In genomic region chr9:51892921-51893320, GRCm38 (mm10) we compare ENCODE assay signal across 23 mouse cellular contexts.
DNase-seq lines count a peak whose midpoint lies in the region; ATAC-seq and TF ChIP-seq lines count a peak whose summit lies in the region.
"Had no signal": no experiment of that assay in that cellular context is flagged by ENCODE, and none has a peak within 500 bp of the region (broad histone marks: within the 10 kb centered on the region; RNA-seq: fewer than 3 reads in every experiment).

No protein-coding gene starts in this region.

- WGBS in liver, adult 2 months = 77% methylated on average over 1 of the region's 1 CpGs
- 82% methylated on average over 1 of the region's 1 CpGs for WGBS in liver, embryonic 12.5 days (ENCODE audit: insufficient replicate concordance)
- 96% methylated on average over 1 of the region's 1 CpGs for WGBS in stomach, postnatal 0 days

- no peak for ATAC-seq in liver, embryonic 12.5 days
- ATAC-seq in inflammation-experienced regulatory T-cells, adult 6 months = no peak
- no peak for ATAC-seq in stomach, postnatal 0 days (ENCODE audit: low FRiP score, low TSS enrichment)
- ATAC-seq: activated CD4-positive, CD25-positive, alpha-beta regulatory T cell, adult 4 months; CD4-positive, CD25-positive, alpha-beta regulatory T cell, adult 4 months; Patski had no signal

- H3K9me3 ChIP-seq in liver, embryonic 12.5 days (replicated peaks) = no peaks in the 10 kb centered on the region
- no peaks in the 10 kb centered on the region for H3K9me3 ChIP-seq in stomach, postnatal 0 days (ENCODE audit: control insufficient read depth, low read length)
- H3K9me3 ChIP-seq: G1E had no signal

- no peak overlapping the region for H3K4me2 ChIP-seq in liver, embryonic 12.5 days
- no peak overlapping the region for H3K4me2 ChIP-seq in stomach, postnatal 0 days (replicated peaks; ENCODE audit: low read depth)

- no peak overlapping the region for H3K4me3 ChIP-seq in liver, adult 2 months (ENCODE audit: insufficient read depth, low read depth, low read length)
- no peak overlapping the region for H3K4me3 ChIP-seq in liver, embryonic 12.5 days
- no peak overlapping the region for H3K4me3 ChIP-seq in brown adipose tissue, adult 24 weeks (ENCODE audit: insufficient read depth, low read depth, low read length)
- H3K4me3 ChIP-seq in stomach, postnatal 0 days (ENCODE audit: low read depth, low read length) = no peak overlapping the region

- peak; percentile 19 for DNase-seq in liver, adult 2 months (ENCODE audit: extremely low read depth, low read depth, low spot score)
- DNase-seq in fat pad, adult 2 months (ENCODE audit: extremely low read depth, low read depth, low spot score) = peak; percentile 77
- peak; percentile 90 for DNase-seq in gonadal fat pad, adult 2 months (ENCODE audit: low read depth)
- DNase-seq in kidney, adult 8-10 months = no peak
- DNase-seq in stomach, postnatal 0 days (ENCODE audit: low spot score) = no peak
- DNase-seq: adrenal gland, adult 2 months; adrenal gland, adult 8-10 months; adrenal gland, postnatal 10 days; adrenal gland, postnatal 14 days; adrenal gland, postnatal 25 days; adrenal gland, postnatal 36 days; B cell, adult 2 months; cerebellum, adult 11 months; cerebellum, adult 11-12 months; cerebellum, adult 18-20 months had no signal

- H3K79me2 ChIP-seq in liver, adult 2 months (ENCODE audit: control insufficient read depth, insufficient read depth, low read length) = no peaks in the 10 kb centered on the region

- H3K27ac ChIP-seq in liver, adult 2 months (replicated peaks; ENCODE audit: insufficient read depth, low read depth, low read length) = no peak overlapping the region
- H3K27ac ChIP-seq in liver, embryonic 12.5 days = no peak overlapping the region
- peak overlapping the region; percentile 66 for H3K27ac ChIP-seq in brown adipose tissue, adult 24 weeks (replicated peaks; ENCODE audit: low read depth, low read length)
- H3K27ac ChIP-seq in stomach, postnatal 0 days (replicated peaks) = no peak overlapping the region

- H3K27me3 ChIP-seq in liver, adult 2 months (ENCODE audit: control insufficient read depth, insufficient read depth, low read length) = 0 out of 2 replicates have a peak, but pooled peaks cover under 1% of the 10 kb centered on the region
- H3K27me3 ChIP-seq in liver, embryonic 12.5 days (replicated peaks) = no peaks in the 10 kb centered on the region
- H3K27me3 ChIP-seq in stomach, postnatal 0 days (ENCODE audit: control insufficient read depth, insufficient read depth, low read length) = no peaks in the 10 kb centered on the region
- H3K27me3 ChIP-seq: CH12.LX, Patski had no signal

- TF ChIP-seq EP300 in stomach, postnatal 0 days (optimal IDR thresholded peaks at IDR 0.05) = no peak

- no peak for TF ChIP-seq POLR2A in liver, adult 2 months (IDR thresholded peaks at IDR 0.05; ENCODE audit: extremely low read depth, insufficient read depth, low read length)

- no peak overlapping the region for H3K9ac ChIP-seq in liver, adult 2 months (ENCODE audit: low read depth, low read length)
- no peak overlapping the region for H3K9ac ChIP-seq in liver, embryonic 12.5 days
- H3K9ac ChIP-seq in stomach, postnatal 0 days (ENCODE audit: low read length) = no peak overlapping the region

- H3K36me3 ChIP-seq in liver, adult 2 months (ENCODE audit: control insufficient read depth, insufficient read depth, low read length) = no peaks in the 10 kb centered on the region
- no peaks in the 10 kb centered on the region for H3K36me3 ChIP-seq in liver, embryonic 12.5 days
- H3K36me3 ChIP-seq in stomach, postnatal 0 days (ENCODE audit: control insufficient read depth, insufficient read depth, low read length) = no peaks in the 10 kb centered on the region
- H3K36me3 ChIP-seq: G1E had no signal

- H3K4me1 ChIP-seq in liver, adult 2 months (ENCODE audit: control insufficient read depth, insufficient read depth, low read length) = no peaks in the 10 kb centered on the region
- H3K4me1 ChIP-seq in liver, embryonic 12.5 days = no peaks in the 10 kb centered on the region
- H3K4me1 ChIP-seq in brown adipose tissue, adult 24 weeks (ENCODE audit: control insufficient read depth, insufficient read depth, insufficient read length, low read length) = no peaks in the 10 kb centered on the region
- no peaks in the 10 kb centered on the region for H3K4me1 ChIP-seq in stomach, postnatal 0 days (replicated peaks; ENCODE audit: control insufficient read depth, insufficient read depth)

- TF ChIP-seq CTCF in liver, adult 2 months (IDR thresholded peaks at IDR 0.05; ENCODE audit: low read depth, low read length) = no peak
- TF ChIP-seq CTCF in stomach, postnatal 0 days (IDR thresholded peaks at IDR 0.05; ENCODE audit: low read depth) = no peak

Comparison
In these comparisons a context has a peak if more than half of its experiments do, and no peak if none do; other contexts are left out.
1. DNase-seq: peak in liver, adult 2 months (single experiment), fat pad, adult 2 months (single experiment) and gonadal fat pad, adult 2 months (single experiment); none in kidney, adult 8-10 months (0 of 2) and stomach, postnatal 0 days (single experiment).